Mouse (Mus musculus) layer of hippocampus, postnatal 10 days (tissue): Measurements from ENCODE around the gene Gstt2. TPM values are rescaled to one million over a fixed set of nuclear protein-coding genes. Genes with fewer than 3 reads are reported as not detected.

ENCODE experiments used
- DNase-seq, 2 experiments: peaks; one replicate each; pipeline ENCODE4 v3.0.0; 2021; ENCODE audit warnings: low spot score in 2 of 2
- total RNA-seq, 2 experiments: library from RNA; stranded (reverse); gene quantifications; 2 replicates each; pipeline ENCODE4 v1.2.3; 2021

The Gstt2 gene
- total RNA-seq, 2 experiments from 2014 or later, result 5.0 to 6.1 TPM

- DNase-seq, result no peak
Observed at GRCm38 (mm10) chr10:75829529-75830274, 7.5 kb downstream of the Gstt2 start.

GRCm38 (mm10) chr10:75828500-75828931 lies 8.7 kb downstream of the Gstt2 start:
- peak; percentile 46 to 64 for DNase-seq

GRCm38 (mm10) chr10:75827668-75828360 lies 9.4 kb downstream of the Gstt2 start:
- peak in 1 of 2 experiments; percentile 44 for DNase-seq

GRCm38 (mm10) chr10:75824530-75824929 lies 12.7 kb downstream of the Gstt2 start:
- DNase-seq, result no peak

- DNase-seq, result no peak
Observed at GRCm38 (mm10) chr10:75823782-75824181, 13.4 kb downstream of the Gstt2 start.

GRCm38 (mm10) chr10:75822443-75822842 lies 14.8 kb downstream of the Gstt2 start, which contains the start of gene Gstt4:
Gene Gstt4 (minus strand): TSS chr10:75822543.
- no peak for DNase-seq

- DNase-seq, result no peak
Observed at GRCm38 (mm10) chr10:75819882-75820281, 17.3 kb downstream of the Gstt2 start.

GRCm38 (mm10) chr10:75818641-75819040 lies 18.6 kb downstream of the Gstt2 start:
- DNase-seq, result no peak

- DNase-seq, result no peak
Observed at GRCm38 (mm10) chr10:75804217-75804616, 33.0 kb downstream of the Gstt2 start.

- peak; percentile 21 to 38 for DNase-seq
Observed at GRCm38 (mm10) chr10:75798176-75798696, 39.0 kb downstream of the Gstt2 start, which contains the start of gene Gstt1. Gene Gstt1 (minus strand): TSS chr10:75798584.

GRCm38 (mm10) chr10:75797619-75798175 lies 39.5 kb downstream of the Gstt2 start:
- DNase-seq, result peak; percentile 24 to 49

GRCm38 (mm10) chr10:75796731-75797516 lies 40.3 kb downstream of the Gstt2 start:
- no peak for DNase-seq

- no peak for DNase-seq
Observed at GRCm38 (mm10) chr10:75794880-75795279, 42.3 kb downstream of the Gstt2 start.

GRCm38 (mm10) chr10:75790773-75791172 lies 46.5 kb downstream of the Gstt2 start:
- no peak for DNase-seq

- DNase-seq, result no peak
Observed at GRCm38 (mm10) chr10:75789841-75790240, 47.4 kb downstream of the Gstt2 start.

GRCm38 (mm10) chr10:75789081-75789735 lies 48.0 kb downstream of the Gstt2 start:
- DNase-seq, result no peak

GRCm38 (mm10) chr10:75788277-75788676 lies 48.9 kb downstream of the Gstt2 start:
- no peak for DNase-seq

- DNase-seq, result no peak
Observed at GRCm38 (mm10) chr10:75785442-75785841, 51.8 kb downstream of the Gstt2 start.
